Mouse (Mus musculus) cerebral cortex, adult 2 months (tissue): ENCODE measurements around the gene Dus2.

Experiments
- WGBS: fragments of 180-500 bp; shearing (Covaris S2); methylation state at CpG from one replicate; pipeline ENCODE4 v1.1.7; 2018; 5-methylcytosine and 5-hydroxymethylcytosine counted together

Gene Dus2

GRCm38 (mm10) chr8:105990856-105991387 is at the start of gene Dus2:
TSS of gene Dus2 (plus strand) at chr8:105991337.
- 16% methylated on average over 15 of the region's 15 CpGs for WGBS

GRCm38 (mm10) chr8:105942026-105942425 is 49.1 kb upstream of the Dus2 start:
- WGBS, result 79% methylated on average over 11 of the region's 11 CpGs

GRCm38 (mm10) chr8:105942542-105942941 is 48.6 kb upstream of the Dus2 start:
- WGBS, result 85% methylated on average over 5 of the region's 5 CpGs

GRCm38 (mm10) chr8:105943321-105943739 is 47.8 kb upstream of the Dus2 start, which contains the start of gene Lcat:
TSS of gene Lcat (minus strand) at chr8:105943382.
- WGBS, result 62% methylated on average over 8 of the region's 8 CpGs

GRCm38 (mm10) chr8:105949350-105949749 is 41.8 kb upstream of the Dus2 start:
- 27% methylated on average over 10 of the region's 10 CpGs for WGBS

- WGBS, result 37% methylated on average over 7 of the region's 7 CpGs
Measured at GRCm38 (mm10) chr8:105951057-105951659, 40.0 kb upstream of the Dus2 start.

GRCm38 (mm10) chr8:105956556-105956955 is 34.6 kb upstream of the Dus2 start:
- 86% methylated on average over 4 of the region's 4 CpGs for WGBS

- 43% methylated on average over 3 of the region's 4 CpGs for WGBS
Measured at GRCm38 (mm10) chr8:105957813-105958212, 33.3 kb upstream of the Dus2 start.

GRCm38 (mm10) chr8:105959350-105959749 is 31.8 kb upstream of the Dus2 start:
- WGBS, result 67% methylated on average over 7 of the region's 7 CpGs

GRCm38 (mm10) chr8:105961101-105961500 is 30.0 kb upstream of the Dus2 start:
- 87% methylated on average over 14 of the region's 14 CpGs for WGBS

GRCm38 (mm10) chr8:105961536-105961935 is 29.6 kb upstream of the Dus2 start:
- 94% methylated on average over 10 of the region's 10 CpGs for WGBS

GRCm38 (mm10) chr8:105964506-105965265 is 26.5 kb upstream of the Dus2 start:
- 72% methylated on average over 12 of the region's 12 CpGs for WGBS

GRCm38 (mm10) chr8:105965266-105965904 is 25.8 kb upstream of the Dus2 start:
- WGBS, result 8% methylated on average over 40 of the region's 40 CpGs

- 1% methylated on average over 47 of the region's 47 CpGs for WGBS
Measured at GRCm38 (mm10) chr8:105965905-105966341, 25.2 kb upstream of the Dus2 start, which contains the start of gene Slc12a4. TSS of gene Slc12a4 (minus strand) at chr8:105966097.

GRCm38 (mm10) chr8:105966692-105967311 is 24.3 kb upstream of the Dus2 start:
- WGBS, result 16% methylated on average over 19 of the region's 19 CpGs

- WGBS, result 74% methylated on average over 1 of the region's 1 CpGs
Measured at GRCm38 (mm10) chr8:105969367-105969766, 21.8 kb upstream of the Dus2 start.

GRCm38 (mm10) chr8:105971019-105971720 is 20.0 kb upstream of the Dus2 start:
- WGBS, result 79% methylated on average over 8 of the region's 8 CpGs

- WGBS, result 79% methylated on average over 7 of the region's 7 CpGs
Measured at GRCm38 (mm10) chr8:105975363-105975762, 15.8 kb upstream of the Dus2 start.

GRCm38 (mm10) chr8:105979325-105979724 is 11.8 kb upstream of the Dus2 start, which contains the start of gene Dpep3:
TSS of gene Dpep3 (minus strand) at chr8:105979429.
- 89% methylated on average over 15 of the region's 15 CpGs for WGBS

- WGBS, result 92% methylated on average over 1 of the region's 1 CpGs
Measured at GRCm38 (mm10) chr8:105981146-105981545, 10.0 kb upstream of the Dus2 start.

- 72% methylated on average over 11 of the region's 11 CpGs for WGBS
Measured at GRCm38 (mm10) chr8:105983406-105983805, 7.7 kb upstream of the Dus2 start.
